Mouse (Mus musculus): ENCODE measurements at regions not wholly inside any gene's neighbourhood (a gene's known extent, or its start where the extent isn't known, plus 50 kb on each side); places are given as distances from the start of the nearest gene placed in this dataset.

DNA sequence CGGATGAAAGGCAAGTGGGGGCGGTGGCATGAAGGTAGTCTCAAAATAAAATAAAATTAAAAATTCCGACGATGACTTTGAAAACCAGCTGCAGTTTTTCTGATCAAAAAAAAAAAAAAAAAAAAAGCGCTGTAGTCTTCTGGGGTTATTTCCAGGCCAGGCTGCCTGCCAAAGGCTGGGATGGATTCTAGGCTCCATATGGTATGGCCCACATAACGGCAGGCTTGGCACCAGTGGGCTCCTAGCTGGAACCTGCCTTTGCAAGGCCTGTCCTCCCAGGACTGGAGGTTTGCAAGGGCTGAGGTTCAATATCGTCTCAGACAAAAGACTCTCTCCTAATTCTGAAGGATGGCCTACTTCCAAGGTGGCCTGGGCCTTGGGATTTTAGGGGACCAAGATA is 280.6 kb upstream of the Tbx3 start:
- DNase-seq (ENCODE audit: low spot score): peak; percentile 80
- Histone ChIP-seq H3K9ac (ENCODE audit: low read depth, low read length) (0 out of 2 replicates have a peak overlapping the region, but pooled peaks have one; percentile 19), H3K4me1 (ENCODE audit: control insufficient read depth, insufficient read depth, low read length) (peaks cover 6% of the 10 kb centered on the region; the same call in 1 of the 2 replicates), H3K4me3 (ENCODE audit: low read depth, low read length) (no peak overlapping the region), H3K27me3 (replicated peaks; ENCODE audit: control insufficient read depth, insufficient read depth, low read length) (no peaks in the 10 kb centered on the region), H3K4me2 (ENCODE audit: low read depth, low read length) (no peak overlapping the region), H3K9me3 (ENCODE audit: control insufficient read depth, low read length) (no peaks in the 10 kb centered on the region), H3K36me3 (ENCODE audit: control insufficient read depth, insufficient read depth, low read length) (no peaks in the 10 kb centered on the region), H3K27ac (replicated peaks; ENCODE audit: low read depth, low read length) (peak overlapping the region; percentile 77; the same call in 1 of the 2 replicates)
- 54% methylated on average over 7 of the region's 7 CpGs for WGBS
- no peak for ATAC-seq (ENCODE audit: low read depth)

DNA sequence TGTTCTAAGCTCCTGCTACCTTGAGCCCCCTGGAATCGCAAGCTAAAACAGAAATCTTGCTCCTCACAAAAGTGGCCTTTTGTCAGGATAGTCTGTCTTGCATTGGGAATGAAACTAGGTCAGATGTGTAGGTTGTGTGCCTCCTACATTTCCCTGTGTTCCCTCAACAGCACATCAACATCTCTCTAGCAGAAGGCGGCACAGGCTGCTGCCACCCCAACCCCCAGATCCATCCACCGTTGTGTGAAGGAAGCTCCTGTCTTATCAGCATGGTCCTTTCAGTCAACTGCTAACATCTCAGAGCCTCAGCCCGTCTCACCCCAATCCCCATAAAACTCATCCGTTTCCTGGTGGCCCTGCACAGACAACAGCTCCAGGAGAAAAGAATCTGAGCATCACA is 272.0 kb upstream of the Tbx3 start:
- no peak for DNase-seq (ENCODE audit: low spot score)
- H3K4me2 ChIP-seq (ENCODE audit: low read depth, low read length): no peak overlapping the region
- H3K9ac ChIP-seq (ENCODE audit: low read depth, low read length): no peak overlapping the region
- no peak overlapping the region for H3K4me3 ChIP-seq (ENCODE audit: low read depth, low read length)
- no peak overlapping the region for H3K27ac ChIP-seq (replicated peaks; ENCODE audit: low read depth, low read length)
- WGBS: 80% methylated on average over 5 of the region's 5 CpGs
- H3K4me1 ChIP-seq (ENCODE audit: control insufficient read depth, insufficient read depth, low read length): peaks cover 13% of the 10 kb centered on the region
- ATAC-seq (ENCODE audit: low read depth): no peak
- no peaks in the 10 kb centered on the region for H3K27me3 ChIP-seq (replicated peaks; ENCODE audit: control insufficient read depth, insufficient read depth, low read length)
- no peaks in the 10 kb centered on the region for H3K36me3 ChIP-seq (ENCODE audit: control insufficient read depth, insufficient read depth, low read length)
- no peaks in the 10 kb centered on the region for H3K9me3 ChIP-seq (ENCODE audit: control insufficient read depth, low read length)

DNA sequence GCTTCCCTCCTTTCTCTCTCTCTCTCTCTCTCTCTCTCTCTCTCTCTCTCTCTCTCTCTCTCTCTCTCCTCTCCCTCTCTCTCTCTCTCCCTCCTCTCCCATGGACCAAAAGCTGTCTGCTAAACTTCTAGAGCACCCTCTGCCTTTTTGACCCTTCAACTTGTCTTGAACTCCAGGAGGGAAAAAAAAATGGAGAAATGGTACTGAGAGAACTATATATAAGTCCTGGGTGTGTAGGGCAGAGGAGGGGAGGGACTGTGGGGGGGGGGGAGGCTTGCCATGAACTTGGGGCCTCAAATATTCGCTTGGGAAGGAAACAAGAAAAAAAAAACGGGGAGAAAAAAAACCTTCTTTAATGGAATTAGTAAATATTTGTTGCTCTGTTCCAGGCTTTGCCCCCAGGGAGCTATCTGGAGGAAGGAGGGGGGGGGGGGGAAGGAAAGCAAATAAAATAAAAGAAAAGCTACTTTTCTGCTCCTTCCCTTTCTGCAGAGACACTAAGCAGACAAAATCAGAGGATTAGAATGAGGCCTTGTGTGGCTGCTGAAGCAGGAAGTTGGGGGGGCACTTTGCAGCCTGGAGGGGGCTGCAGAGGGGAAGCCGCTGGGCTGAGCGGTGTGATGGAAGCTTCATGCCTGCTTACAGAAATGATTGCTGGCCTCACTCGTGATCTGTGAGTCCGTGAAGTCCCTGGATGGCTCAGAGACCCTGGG is 270.1 kb upstream of the Tbx3 start:
- 12% methylated on average over 6 of the region's 6 CpGs for WGBS
- Histone ChIP-seq H3K27ac (replicated peaks; ENCODE audit: low read depth, low read length) (peak overlapping the region; percentile 59), H3K27me3 (replicated peaks; ENCODE audit: control insufficient read depth, insufficient read depth, low read length) (no peaks in the 10 kb centered on the region), H3K4me3 (ENCODE audit: low read depth, low read length) (no peak overlapping the region), H3K4me1 (ENCODE audit: control insufficient read depth, insufficient read depth, low read length) (peaks cover 13% of the 10 kb centered on the region), H3K4me2 (ENCODE audit: low read depth, low read length) (no peak overlapping the region; the same call in 1 of the 2 replicates), H3K9me3 (ENCODE audit: control insufficient read depth, low read length) (no peaks in the 10 kb centered on the region), H3K36me3 (ENCODE audit: control insufficient read depth, insufficient read depth, low read length) (no peaks in the 10 kb centered on the region), H3K9ac (ENCODE audit: low read depth, low read length) (peak overlapping the region; percentile 54)
- DNase-seq (ENCODE audit: low spot score) (peak; percentile 72), ATAC-seq (ENCODE audit: low read depth) (peak; percentile 77)

DNA sequence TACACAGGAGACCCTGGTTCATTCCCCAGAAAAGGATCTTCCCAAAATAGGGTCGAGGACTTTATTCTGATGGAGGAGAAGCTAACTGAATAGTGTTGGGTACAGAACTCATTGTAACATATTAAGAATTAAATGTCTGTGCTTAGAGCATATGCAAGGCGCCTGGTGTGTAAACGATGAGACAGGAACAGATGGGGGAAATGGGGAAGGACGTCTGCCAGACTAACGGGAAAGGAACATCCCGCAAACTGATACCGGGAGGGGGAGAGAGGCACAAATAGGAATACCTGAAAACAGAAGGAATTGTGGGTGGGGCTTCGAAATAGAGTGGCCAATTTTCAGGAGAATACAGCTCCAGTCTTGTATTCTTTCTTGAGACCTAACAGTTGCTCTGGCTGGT is 268.6 kb upstream of the Tbx3 start:
- Histone ChIP-seq H3K27ac (replicated peaks; ENCODE audit: low read depth, low read length) (no peak overlapping the region), H3K9me3 (ENCODE audit: control insufficient read depth, low read length) (no peaks in the 10 kb centered on the region), H3K4me1 (ENCODE audit: control insufficient read depth, insufficient read depth, low read length) (peaks cover 13% of the 10 kb centered on the region), H3K4me2 (ENCODE audit: low read depth, low read length) (no peak overlapping the region), H3K36me3 (ENCODE audit: control insufficient read depth, insufficient read depth, low read length) (no peaks in the 10 kb centered on the region), H3K9ac (ENCODE audit: low read depth, low read length) (no peak overlapping the region), H3K4me3 (ENCODE audit: low read depth, low read length) (no peak overlapping the region), H3K27me3 (replicated peaks; ENCODE audit: control insufficient read depth, insufficient read depth, low read length) (no peaks in the 10 kb centered on the region)
- DNase-seq (ENCODE audit: low spot score): no peak
- 71% methylated on average over 8 of the region's 8 CpGs for WGBS
- ATAC-seq (ENCODE audit: low read depth): no peak

DNA sequence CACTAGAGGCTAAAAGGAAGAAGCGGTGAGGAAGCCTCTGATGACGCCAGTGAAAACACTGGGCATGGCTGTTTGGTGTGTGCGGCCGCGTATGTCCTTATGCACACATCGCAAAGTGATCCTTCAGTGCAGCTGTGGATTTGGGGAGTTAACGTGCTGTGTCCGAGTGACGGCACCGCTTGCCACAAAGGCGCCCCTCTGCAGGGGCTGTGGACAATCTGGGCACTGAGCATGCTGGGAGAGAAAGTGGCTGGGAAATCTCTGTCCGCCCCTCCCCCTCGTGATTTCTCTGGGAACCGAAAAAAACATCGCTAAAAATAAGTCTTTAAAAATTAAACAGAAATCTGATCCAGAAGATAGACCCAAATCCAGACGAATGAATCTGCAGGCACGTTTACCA is 267.8 kb upstream of the Tbx3 start:
- peak; percentile 74 for DNase-seq (ENCODE audit: low spot score)
- Histone ChIP-seq H3K9me3 (ENCODE audit: control insufficient read depth, low read length) (no peaks in the 10 kb centered on the region), H3K4me2 (ENCODE audit: low read depth, low read length) (no peak overlapping the region), H3K27me3 (replicated peaks; ENCODE audit: control insufficient read depth, insufficient read depth, low read length) (no peaks in the 10 kb centered on the region), H3K4me3 (ENCODE audit: low read depth, low read length) (no peak overlapping the region), H3K27ac (replicated peaks; ENCODE audit: low read depth, low read length) (no peak overlapping the region), H3K36me3 (ENCODE audit: control insufficient read depth, insufficient read depth, low read length) (no peaks in the 10 kb centered on the region), H3K4me1 (ENCODE audit: control insufficient read depth, insufficient read depth, low read length) (peaks cover 13% of the 10 kb centered on the region), H3K9ac (ENCODE audit: low read depth, low read length) (no peak overlapping the region)
- peak; percentile 58; the same call in 1 of the 2 replicates for ATAC-seq (ENCODE audit: low read depth)
- WGBS: 67% methylated on average over 17 of the region's 17 CpGs

DNA sequence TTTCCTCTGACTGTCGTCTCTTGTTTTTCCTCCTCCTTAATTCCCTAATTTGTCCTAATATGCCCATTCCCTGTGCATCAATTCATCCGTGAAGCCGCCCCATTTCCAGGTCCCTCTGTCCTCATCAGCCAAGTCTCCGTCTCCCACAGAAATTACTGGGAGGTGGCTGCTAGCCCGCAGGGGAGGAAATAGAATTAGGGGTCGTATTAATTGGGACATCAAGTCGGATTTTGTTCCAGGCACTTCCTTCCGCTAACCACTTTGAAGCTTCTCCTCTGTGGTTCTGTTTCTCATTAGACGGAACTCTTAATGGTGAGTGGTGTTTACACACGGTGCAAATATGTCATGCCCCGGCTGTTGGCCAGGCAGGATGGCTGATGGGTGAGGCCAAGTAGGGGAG is 259.5 kb upstream of the Tbx3 start:
- no peak overlapping the region for H3K9ac ChIP-seq (ENCODE audit: low read depth, low read length)
- ATAC-seq (ENCODE audit: low read depth) (no peak), DNase-seq (ENCODE audit: low spot score) (no peak)
- no peak overlapping the region for H3K27ac ChIP-seq (replicated peaks; ENCODE audit: low read depth, low read length)
- H3K27me3 ChIP-seq (replicated peaks; ENCODE audit: control insufficient read depth, insufficient read depth, low read length): peaks cover 10% of the 10 kb centered on the region; the same call in 1 of the 2 replicates
- H3K36me3 ChIP-seq (ENCODE audit: control insufficient read depth, insufficient read depth, low read length): no peaks in the 10 kb centered on the region
- H3K4me1 ChIP-seq (ENCODE audit: control insufficient read depth, insufficient read depth, low read length): 0 out of 2 replicates have a peak, but pooled peaks cover 3% of the 10 kb centered on the region
- H3K4me3 ChIP-seq (ENCODE audit: low read depth, low read length): no peak overlapping the region
- no peak overlapping the region for H3K4me2 ChIP-seq (ENCODE audit: low read depth, low read length)
- WGBS: 27% methylated on average over 11 of the region's 11 CpGs
- H3K9me3 ChIP-seq (ENCODE audit: control insufficient read depth, low read length): peaks cover 4% of the 10 kb centered on the region; the same call in 1 of the 2 replicates

DNA sequence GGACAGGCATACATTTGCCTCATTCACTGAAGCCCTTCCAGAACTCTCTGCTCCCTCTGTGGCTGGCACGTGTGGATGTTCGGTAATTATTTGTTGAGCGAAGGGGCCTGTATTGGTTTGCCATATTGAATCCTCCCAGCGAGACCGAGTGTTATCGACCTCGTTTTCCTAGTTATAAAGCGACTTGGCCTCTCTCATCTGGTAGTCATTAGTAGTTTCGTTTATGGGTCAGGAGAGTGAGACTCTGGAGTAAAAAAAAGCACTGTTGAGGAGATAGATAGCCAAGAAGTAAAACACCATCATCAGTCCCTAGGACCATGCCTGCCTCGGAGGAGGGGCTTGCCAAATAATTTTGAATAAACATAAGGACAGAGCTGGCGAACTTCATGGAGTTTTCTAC is 254.6 kb upstream of the Tbx3 start:
- H3K9ac ChIP-seq (ENCODE audit: low read depth, low read length): no peak overlapping the region
- peaks cover 4% of the 10 kb centered on the region; the same call in 1 of the 2 replicates for H3K9me3 ChIP-seq (ENCODE audit: control insufficient read depth, low read length)
- DNase-seq (ENCODE audit: low spot score): no peak
- peaks cover 10% of the 10 kb centered on the region for H3K4me1 ChIP-seq (ENCODE audit: control insufficient read depth, insufficient read depth, low read length)
- no peak overlapping the region for H3K27ac ChIP-seq (replicated peaks; ENCODE audit: low read depth, low read length)
- 41% methylated on average over 11 of the region's 11 CpGs for WGBS
- H3K36me3 ChIP-seq (ENCODE audit: control insufficient read depth, insufficient read depth, low read length): no peaks in the 10 kb centered on the region
- H3K4me3 ChIP-seq (ENCODE audit: low read depth, low read length): no peak overlapping the region
- ATAC-seq (ENCODE audit: low read depth): no peak
- 0 out of 2 replicates have a peak, but pooled peaks cover 3% of the 10 kb centered on the region for H3K27me3 ChIP-seq (replicated peaks; ENCODE audit: control insufficient read depth, insufficient read depth, low read length)
- no peak overlapping the region for H3K4me2 ChIP-seq (ENCODE audit: low read depth, low read length)

DNA sequence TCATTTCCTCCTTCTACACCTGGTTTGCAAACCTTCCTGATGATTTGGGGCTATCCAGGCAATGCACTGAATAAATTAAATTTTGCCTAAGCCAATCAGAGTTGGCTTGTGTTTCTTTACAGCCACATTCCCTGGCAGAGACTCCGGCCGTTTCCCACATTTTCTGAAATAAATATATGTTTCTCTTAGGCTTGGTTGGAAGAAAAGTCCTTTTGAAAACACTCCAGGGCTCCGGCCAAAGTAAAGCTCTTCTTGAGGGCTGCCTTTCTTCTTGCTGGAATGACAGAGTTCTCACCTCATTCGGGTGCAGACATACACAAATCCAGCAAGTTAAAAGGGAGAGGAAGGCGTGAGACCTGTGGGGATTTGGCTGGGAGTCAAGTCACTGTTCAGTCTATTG is 252.0 kb upstream of the Tbx3 start:
- Histone ChIP-seq H3K4me2 (ENCODE audit: low read depth, low read length) (no peak overlapping the region), H3K4me3 (ENCODE audit: low read depth, low read length) (no peak overlapping the region), H3K36me3 (ENCODE audit: control insufficient read depth, insufficient read depth, low read length) (no peaks in the 10 kb centered on the region), H3K27me3 (replicated peaks; ENCODE audit: control insufficient read depth, insufficient read depth, low read length) (no peaks in the 10 kb centered on the region), H3K27ac (replicated peaks; ENCODE audit: low read depth, low read length) (no peak overlapping the region), H3K9me3 (ENCODE audit: control insufficient read depth, low read length) (peaks cover 6% of the 10 kb centered on the region; the same call in 1 of the 2 replicates), H3K4me1 (ENCODE audit: control insufficient read depth, insufficient read depth, low read length) (peaks cover 7% of the 10 kb centered on the region), H3K9ac (ENCODE audit: low read depth, low read length) (no peak overlapping the region)
- 36% methylated on average over 5 of the region's 5 CpGs for WGBS
- ATAC-seq (ENCODE audit: low read depth): peak; percentile 15; the same call in 1 of the 2 replicates
- DNase-seq (ENCODE audit: low spot score): peak; percentile 84

All from embryonic facial prominence, embryonic 14.5 days (tissue).